Mouse (Mus musculus) small intestine, adult 2 months (tissue): ENCODE data around the gene Mrvi1.

Source experiments
- CTCF ChIP-seq: fragments of 200-500 bp; IDR thresholded peaks from 2 replicates; pipeline ENCODE4 v1.5.1; 2012; ENCODE audit warnings: low read depth, mild to moderate bottlenecking, control low read depth, inconsistent platforms, low read length, moderate library complexity, mixed read lengths; ENCODE audit not compliant: insufficient replicate concordance, insufficient read length; ENCODE audit errors: extremely low read depth
- POLR2A ChIP-seq: fragments of 200-500 bp; IDR thresholded peaks from 2 replicates; pipeline ENCODE4 v1.6.1; 2012; ENCODE audit warnings: low read depth, mild to moderate bottlenecking, control low read depth, inconsistent platforms, low read length, moderate library complexity

DNA sequence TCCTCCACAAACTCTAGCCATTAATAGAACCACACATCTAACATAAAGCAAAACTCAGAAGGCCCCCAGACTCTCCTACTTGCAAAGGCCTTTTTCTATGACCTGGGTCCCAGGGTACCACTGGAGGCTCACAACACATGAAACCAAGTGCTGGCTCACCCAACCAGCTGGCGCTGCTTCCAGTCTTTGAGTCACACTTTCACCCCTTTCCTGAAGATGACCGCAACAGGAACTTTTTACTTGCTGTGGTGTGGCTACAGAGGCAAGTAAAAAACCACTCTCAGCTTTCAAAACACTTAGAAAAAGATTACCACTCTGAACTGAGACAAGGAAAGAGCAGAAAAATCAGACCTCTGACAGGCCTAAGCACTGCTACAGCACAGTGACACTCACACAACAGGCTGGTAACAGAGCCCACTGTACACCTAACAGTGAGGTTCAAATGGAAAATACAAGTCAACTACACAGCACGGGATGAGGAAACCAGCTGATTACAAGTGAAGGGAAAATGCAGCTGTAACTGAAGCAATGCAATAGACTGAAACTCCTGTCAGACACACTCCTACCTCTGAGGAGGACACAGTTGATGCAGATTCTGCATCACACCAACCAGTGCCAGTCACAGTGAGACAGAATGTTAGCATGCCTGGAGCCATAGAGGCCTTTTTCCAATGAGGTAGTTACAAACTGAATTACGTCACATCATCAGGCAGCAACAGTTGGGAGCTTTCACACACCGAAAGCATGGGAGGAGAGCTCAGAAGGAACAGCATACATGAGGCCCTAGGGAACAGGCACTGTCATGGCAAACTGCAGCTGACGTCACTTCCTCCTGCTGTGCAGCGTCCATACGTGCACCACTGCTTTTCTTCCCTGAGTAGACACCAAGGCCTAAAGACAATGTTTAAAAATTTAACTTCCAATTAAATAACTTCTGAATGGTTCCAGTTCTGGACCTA lies 158.0 kb downstream of the Mrvi1 start:
- TF ChIP-seq POLR2A (no peak), CTCF (no peak)
